Mouse (Mus musculus) CD8-positive naive resting alpha-beta T cell, adult 2 months (primary cell): ENCODE results near the gene Gm20509.
A peak's percentile ranks its signal among the peaks of the same experiment; 100 is the strongest.
"Not testable (repeated sequence)": the region's sequence is repeated elsewhere in the genome, so short reads cannot be mapped to it uniquely, and the experiment has no call there.

ENCODE experiments used
- DNase-seq, 2 experiments: peaks; one replicate each; pipeline ENCODE4 v3.0.0; 2022; ENCODE audit warnings: low read depth in 2 of 2, low spot score in 2 of 2

Gm20509 gene

GRCm38 (mm10) chr9:73102181-73102580 is at the start of gene Gm20509:
TSS of gene Gm20509 (plus strand) at chr9:73102470.
- DNase-seq = no peak

GRCm38 (mm10) chr9:73055441-73055911 is 46.8 kb upstream of the Gm20509 start:
- no peak for DNase-seq

DNA sequence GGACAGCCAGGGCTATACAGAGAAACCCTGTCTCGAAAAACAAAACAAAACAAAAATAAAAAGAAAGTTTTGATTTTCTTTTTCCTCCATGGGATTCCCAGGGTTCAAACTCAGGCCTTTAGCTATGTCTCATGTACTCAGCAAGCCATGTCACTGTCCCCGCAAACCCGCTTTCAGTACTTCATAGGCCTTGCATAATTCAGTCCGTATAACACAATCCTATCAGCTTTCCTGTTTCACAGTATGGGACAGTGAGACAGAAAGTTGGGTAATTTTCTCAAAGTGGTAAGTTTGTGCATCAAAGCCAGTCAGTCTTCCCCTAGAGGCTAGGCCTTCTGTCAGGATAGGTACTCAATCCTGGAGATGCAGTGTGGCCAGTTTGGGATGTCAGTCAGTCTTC is 43.0 kb upstream of the Gm20509 start:
- no peak for DNase-seq

DNA sequence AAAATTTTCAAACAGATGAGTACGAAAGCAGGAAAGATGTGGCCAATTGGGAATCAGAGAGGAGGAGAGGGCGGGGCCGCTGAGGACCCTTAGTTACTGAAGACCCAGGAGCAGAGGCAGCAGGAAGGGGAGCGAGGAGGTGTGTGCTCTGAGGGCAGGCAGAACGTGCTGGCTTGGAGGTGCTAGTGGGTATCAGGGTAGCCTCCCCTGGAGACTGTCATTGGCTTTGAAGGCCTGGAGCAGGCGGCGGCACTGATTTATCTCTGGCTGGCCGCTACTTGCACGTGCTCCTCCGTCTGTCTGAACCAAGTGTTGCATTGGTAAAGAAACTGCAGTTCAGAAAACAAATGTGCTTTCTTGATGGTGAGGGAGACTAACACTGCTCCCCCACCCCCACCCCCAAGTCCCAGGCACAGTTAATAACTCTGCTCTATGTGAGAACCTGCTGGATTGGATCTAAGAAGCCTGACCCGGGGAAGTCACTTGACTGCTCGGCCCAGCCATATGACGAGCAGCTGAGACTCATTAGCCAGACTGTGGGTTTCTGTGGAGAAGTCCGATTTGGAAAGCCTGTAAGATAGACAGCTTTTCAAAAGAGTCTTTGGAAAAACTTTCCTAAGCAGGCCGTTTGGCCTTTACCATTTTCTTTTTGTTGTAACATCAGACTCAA is 38.5 kb upstream of the Gm20509 start:
- DNase-seq = no peak

- no peak for DNase-seq
Observed at GRCm38 (mm10) chr9:73067086-73067485, 35.2 kb upstream of the Gm20509 start.

- no peak for DNase-seq
Observed at GRCm38 (mm10) chr9:73068230-73068679, 34.0 kb upstream of the Gm20509 start.

DNA sequence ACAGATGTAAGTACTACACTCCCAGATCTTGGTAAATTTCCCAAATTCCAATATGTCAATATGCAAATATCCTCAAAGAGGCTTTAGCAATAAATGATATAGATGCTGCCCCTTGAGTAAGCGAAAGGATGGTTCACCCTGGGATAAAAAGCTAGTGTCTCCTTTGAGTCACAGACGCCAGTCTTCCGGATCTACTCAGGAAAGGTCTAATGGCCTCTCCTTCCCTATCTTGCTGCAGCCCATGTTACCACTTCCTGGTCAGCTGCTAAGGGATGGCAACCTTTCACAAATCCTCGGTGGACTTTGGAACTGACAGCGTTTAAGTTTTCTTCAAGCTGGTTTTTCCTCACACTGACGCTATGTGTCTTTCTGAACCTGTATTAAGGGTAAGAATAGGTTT is 33.6 kb upstream of the Gm20509 start:
- DNase-seq = no peak

DNA sequence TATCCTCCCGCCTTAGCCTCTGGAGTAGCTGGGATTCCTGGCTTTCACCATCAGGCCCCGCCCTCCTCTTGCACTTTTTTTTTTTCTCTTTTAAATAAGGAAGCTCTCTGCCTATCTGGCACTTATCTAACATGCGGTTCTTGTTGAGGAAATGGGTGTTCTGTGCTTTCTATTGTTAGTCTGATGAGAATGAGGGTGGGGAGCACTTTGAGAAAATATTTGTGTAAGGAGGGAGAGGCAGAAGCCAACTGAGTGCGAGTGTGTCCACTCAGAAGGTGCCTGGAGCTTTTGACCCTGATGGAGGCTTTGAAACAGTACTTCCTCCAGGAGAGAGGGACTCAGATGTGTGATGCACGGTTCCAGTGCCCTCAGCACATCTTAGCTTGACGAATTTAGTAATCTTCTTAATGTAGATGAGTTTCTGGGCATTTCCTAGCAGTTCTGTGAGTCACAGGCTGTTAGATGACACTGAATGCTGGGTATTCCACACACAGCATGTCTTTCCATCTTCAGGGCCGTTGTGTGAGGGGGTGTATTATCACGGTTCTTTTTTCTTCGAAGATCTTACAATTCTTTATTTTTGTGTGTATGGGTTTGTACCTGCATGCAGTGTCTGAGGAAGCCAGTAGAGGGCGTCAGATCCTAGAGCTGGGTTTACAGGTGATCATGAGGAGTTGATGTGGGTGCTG is 31.2 kb upstream of the Gm20509 start:
- DNase-seq = no peak

GRCm38 (mm10) chr9:73072426-73072825 is 29.8 kb upstream of the Gm20509 start:
- no peak for DNase-seq

DNA sequence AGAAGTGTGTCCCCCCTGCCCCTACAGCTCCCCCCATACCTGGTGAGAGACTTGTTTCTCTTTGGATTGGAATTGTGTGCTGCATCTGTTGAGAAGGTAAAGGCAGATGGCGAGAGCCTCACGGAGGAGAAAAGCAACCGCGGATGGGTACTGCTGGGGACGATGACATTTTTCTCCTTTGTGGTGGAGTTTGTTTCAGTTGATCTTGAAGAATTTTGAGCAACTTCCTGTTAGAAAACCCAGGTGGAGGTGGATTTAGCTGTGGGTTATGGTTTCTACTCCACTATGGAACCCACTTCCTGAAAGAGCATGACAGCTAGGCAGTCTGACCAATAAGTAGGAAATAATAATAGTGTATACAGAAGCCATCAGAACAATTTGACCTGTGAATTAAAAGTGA is 29.1 kb upstream of the Gm20509 start:
- DNase-seq = peak in 1 of 2 experiments; percentile 54

DNA sequence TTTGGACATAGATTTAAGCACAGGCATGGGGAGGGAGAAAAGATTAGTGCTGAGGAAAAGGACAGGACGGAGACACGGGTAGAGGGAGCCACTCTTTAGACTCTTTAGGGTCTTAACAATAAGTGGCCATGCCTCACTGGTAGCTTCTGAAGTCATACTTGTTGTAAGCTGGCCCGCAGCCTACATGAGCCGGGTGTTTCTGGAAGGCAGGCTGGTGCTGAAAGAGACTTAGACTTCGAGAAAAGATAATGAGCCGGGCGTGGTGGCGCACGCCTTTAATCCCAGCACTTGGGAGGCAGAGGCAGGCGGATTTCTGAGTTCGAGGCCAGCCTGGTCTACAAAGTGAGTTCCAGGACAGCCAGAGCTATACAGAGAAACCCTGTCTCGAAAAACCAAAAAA is 22.9 kb upstream of the Gm20509 start:
- not testable (repeated sequence) for DNase-seq

GRCm38 (mm10) chr9:73079801-73080325 is 22.4 kb upstream of the Gm20509 start:
- DNase-seq = no peak

DNA sequence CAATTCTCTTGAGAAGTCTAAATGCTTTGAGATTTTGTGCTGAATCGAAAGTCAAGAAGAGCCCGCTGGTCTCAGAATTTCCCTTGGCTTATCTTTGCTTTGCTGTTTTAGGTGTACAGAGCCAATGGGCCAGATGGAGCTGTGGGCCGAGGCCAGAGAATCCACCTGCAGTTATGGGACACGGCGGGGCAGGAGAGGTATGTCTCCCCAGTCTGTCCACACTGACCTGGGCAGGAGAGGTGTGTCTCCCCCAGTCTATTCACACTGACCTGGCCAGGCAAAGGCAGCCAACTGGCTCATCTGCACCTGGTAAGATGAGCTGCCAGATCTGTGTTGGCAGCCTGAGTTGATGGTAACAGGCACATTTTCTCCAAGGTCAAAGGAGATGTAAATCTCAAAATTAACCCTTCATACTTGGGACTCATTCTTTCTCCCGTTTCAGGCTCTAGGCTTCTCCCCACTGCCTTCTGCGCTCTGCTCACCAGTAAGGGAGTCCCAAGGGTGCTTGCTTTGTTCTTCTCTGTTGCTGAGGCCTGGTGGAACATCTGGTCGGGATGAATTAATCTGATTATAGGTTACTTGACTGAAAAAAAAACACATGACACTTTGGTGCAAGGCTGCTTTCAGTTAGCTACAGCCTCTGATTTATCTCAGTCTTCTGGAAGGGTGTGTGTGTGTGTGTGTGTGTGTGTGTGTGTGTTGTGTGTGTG is 19.8 kb upstream of the Gm20509 start:
- no peak for DNase-seq

GRCm38 (mm10) chr9:73083956-73084355 is 18.3 kb upstream of the Gm20509 start:
- no peak for DNase-seq

- DNase-seq = no peak
Observed at GRCm38 (mm10) chr9:73085845-73086244, 16.4 kb upstream of the Gm20509 start.

GRCm38 (mm10) chr9:73087121-73087520 is 15.1 kb upstream of the Gm20509 start:
- no peak for DNase-seq

DNA sequence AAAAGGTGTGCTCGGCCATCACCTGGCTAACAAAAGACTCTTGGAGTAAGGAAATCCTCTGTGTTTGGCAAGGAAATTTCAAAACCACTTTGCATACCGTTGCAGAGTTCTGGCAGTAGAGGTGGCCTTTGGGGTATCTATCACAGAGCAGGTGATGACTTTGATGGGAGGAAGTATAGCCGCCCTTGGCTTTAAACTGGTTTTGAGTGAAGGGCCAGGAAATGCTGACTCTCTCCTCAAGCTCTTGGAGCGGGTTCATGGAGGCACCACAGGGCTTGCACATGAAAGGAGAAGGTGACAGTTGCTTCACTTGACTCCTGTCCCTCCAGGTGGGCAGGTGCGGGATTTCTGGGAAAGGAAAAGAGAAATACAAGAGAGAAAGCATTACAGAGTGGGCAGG is 14.7 kb upstream of the Gm20509 start:
- no peak for DNase-seq

DNA sequence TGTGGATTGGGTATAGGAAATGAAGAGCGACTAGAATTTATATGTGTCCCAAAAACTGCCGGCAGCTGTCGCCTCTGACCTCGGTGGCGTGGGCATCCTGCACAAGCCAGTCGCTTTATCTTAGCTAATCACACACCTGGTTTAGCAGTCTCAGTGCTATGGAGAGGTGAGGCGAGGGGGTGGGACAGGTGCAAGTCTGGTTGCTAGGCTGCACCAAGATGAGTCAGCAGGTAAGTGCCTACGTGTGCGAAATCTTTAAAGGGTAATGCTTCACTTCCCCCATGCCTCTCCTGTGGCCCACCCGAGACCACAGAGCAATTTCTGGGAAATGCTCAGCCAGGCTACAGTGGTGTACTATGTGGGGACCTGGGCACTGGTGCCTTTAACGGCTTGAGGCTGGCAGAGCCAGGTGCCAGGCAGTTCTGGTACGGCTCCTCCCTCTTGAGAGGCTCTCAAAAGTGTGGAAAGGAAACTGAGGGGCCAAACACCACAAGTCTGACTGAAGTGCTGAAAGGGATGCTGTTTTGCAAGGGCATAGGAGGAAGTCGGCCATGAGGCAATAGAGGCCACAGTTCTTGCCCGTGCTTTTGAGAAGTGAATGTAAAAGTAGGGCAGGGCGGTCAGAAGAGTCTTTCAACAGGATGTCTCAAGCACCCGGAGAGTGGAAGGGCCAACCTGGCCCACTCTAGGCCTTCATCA is 12.9 kb upstream of the Gm20509 start:
- peak; percentile 15 to 46 for DNase-seq

- no peak for DNase-seq
Observed at GRCm38 (mm10) chr9:73090121-73090520, 12.1 kb upstream of the Gm20509 start.

DNA sequence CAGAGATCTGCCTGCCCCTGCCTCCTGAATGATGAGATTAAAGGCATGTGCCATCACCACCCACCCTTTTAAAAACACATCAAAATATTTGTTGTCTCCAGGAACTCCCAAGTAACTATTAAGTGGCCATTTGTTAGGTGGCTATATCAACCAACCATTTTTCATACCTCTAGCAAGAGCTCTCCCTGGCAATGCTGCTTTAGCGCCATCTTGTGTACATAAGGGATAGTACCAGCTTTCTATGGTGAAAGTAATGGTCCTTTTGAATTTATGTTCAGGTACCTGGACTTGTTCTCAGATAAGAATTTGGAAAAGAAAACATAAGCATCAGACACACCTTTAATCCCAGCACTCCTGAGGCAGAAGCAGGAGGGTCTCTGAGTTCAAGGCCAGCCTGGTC is 10.5 kb upstream of the Gm20509 start:
- DNase-seq = peak; percentile 40 to 55

- no peak for DNase-seq
Observed at GRCm38 (mm10) chr9:73094580-73094979, 7.7 kb upstream of the Gm20509 start.
